Mouse (Mus musculus) heart, postnatal 0 days (tissue): ENCODE data around the gene Brpf1. TPM values are rescaled to one million over a fixed set of nuclear protein-coding genes. Genes with fewer than 3 reads are reported as not detected.

Source experiments
- ATAC-seq: fragments of 200-750 bp; cut with Nextera tagmentation; 2 replicates; pipeline ENCODE4 v1.8.0; 2017; ENCODE audit warnings: low read depth, moderate number of reproducible peaks, moderate library complexity; ENCODE audit not compliant: insufficient read depth
- DNase-seq: peaks from one replicate; pipeline ENCODE4 v3.0.0-alpha.2; 2016; ENCODE audit warnings: low spot score
- H3K27ac ChIP-seq: fragments of 300-500 bp; sonication (generic); 2 replicates; pipeline ENCODE4 v1.5.1; 2014; ENCODE audit warnings: low read depth, mild to moderate bottlenecking
- H3K27me3 ChIP-seq: fragments of 300-500 bp; sonication (generic); 2 replicates; pipeline ENCODE4 v1.6.1; 2014; ENCODE audit warnings: low read length, mixed read lengths; ENCODE audit not compliant: control insufficient read depth, insufficient read depth
- H3K36me3 ChIP-seq: fragments of 300-500 bp; sonication (generic); replicated peaks from 2 replicates; pipeline ENCODE4 v1.6.1; 2014; ENCODE audit warnings: low read length, mixed read lengths; ENCODE audit not compliant: control insufficient read depth, insufficient read depth
- H3K4me1 ChIP-seq: fragments of 300-500 bp; sonication (generic); 2 replicates; pipeline ENCODE4 v1.6.1; 2014; ENCODE audit warnings: antibody characterized with exemption; ENCODE audit not compliant: control insufficient read depth, insufficient read depth
- H3K4me2 ChIP-seq: fragments of 300-500 bp; sonication (generic); 2 replicates; pipeline ENCODE4 v1.6.1; 2014; ENCODE audit warnings: low read depth, mild to moderate bottlenecking, low read length, moderate library complexity
- H3K4me3 ChIP-seq: fragments of 300-500 bp; sonication (generic); 2 replicates; pipeline ENCODE4 v1.5.1; 2014; ENCODE audit warnings: low read depth, low read length
- H3K9ac ChIP-seq: fragments of 300-500 bp; sonication (generic); replicated peaks from 2 replicates; pipeline ENCODE4 v1.6.1; 2014; ENCODE audit warnings: low read depth, low read length, mixed read lengths
- H3K9me3 ChIP-seq: fragments of 300-500 bp; sonication (generic); replicated peaks from 2 replicates; pipeline ENCODE4 v1.6.1; 2016; ENCODE audit warnings: low read length; ENCODE audit not compliant: control insufficient read depth
- CTCF ChIP-seq: IDR thresholded peaks from 2 replicates; pipeline ENCODE4 v1.5.1; 2016; ENCODE audit warnings: antibody characterized with exemption, control low read depth, low read depth
- EP300 ChIP-seq: IDR thresholded peaks from 2 replicates; pipeline ENCODE4 v1.6.1; 2016; ENCODE audit warnings: antibody characterized with exemption, low read depth
- WGBS: fragments of 180-500 bp; shearing (Covaris S2); extraction: QIAGEN DNeasy Blood & Tissue Kit; methylation state at CpG from one replicate; pipeline ENCODE4 v1.1.7; 2014; 5-methylcytosine and 5-hydroxymethylcytosine counted together
- polyA plus RNA-seq: library from polyadenylated mRNA; unstranded; fragments of >200 nt; fragmentation: Nextera tagmentation; extraction: Ambion mirVana; gene quantifications from 2 replicates; pipeline ENCODE4 v1.2.1, GENCODE M21; 2015
- total RNA-seq: library from RNA; depleted of rRNA; stranded (reverse); fragments of >200 nt; gene quantifications from 2 replicates; pipeline ENCODE4 v1.2.3, GENCODE M21; 2014; ENCODE audit warnings: low replicate concordance

Brpf1 gene
- total and polyA plus RNA-seq, 2 experiments from 2014 or later: 6.4 to 15.2 TPM

DNA sequence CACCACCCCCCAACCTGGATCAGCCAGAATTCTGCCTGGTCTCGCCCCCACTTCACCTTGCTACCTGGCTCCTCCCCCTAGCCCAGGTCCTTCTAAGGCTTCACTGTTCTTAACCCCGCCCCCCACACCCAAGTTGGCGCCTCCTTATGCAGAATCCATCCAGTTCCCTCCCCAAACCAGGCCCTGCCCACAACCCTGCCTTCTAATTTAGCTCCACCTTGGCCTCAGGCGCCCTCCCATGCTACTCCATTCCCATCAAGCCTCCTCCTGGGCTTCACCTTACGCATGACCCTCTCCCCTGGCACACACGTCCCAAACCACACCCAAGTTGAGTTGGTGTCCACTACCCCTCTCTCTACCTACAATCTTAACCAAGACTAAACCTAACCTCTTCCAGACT is 23.4 kb upstream of the Brpf1 start:
- DNase-seq (no peak), ATAC-seq (no peak)
- no peak overlapping the region for H3K4me3 ChIP-seq
- H3K4me1 ChIP-seq: no peaks in the 10 kb centered on the region
- peaks cover 36% of the 10 kb centered on the region for H3K27me3 ChIP-seq
- TF ChIP-seq CTCF (no peak), EP300 (no peak)
- H3K36me3 ChIP-seq: no peaks in the 10 kb centered on the region; the same call in 1 of the 2 replicates
- no peak overlapping the region for H3K9ac ChIP-seq
- 9% methylated on average over 6 of the region's 6 CpGs for WGBS
- H3K9me3 ChIP-seq: no peaks in the 10 kb centered on the region
- H3K27ac ChIP-seq: no peak overlapping the region
- no peak overlapping the region for H3K4me2 ChIP-seq

DNA sequence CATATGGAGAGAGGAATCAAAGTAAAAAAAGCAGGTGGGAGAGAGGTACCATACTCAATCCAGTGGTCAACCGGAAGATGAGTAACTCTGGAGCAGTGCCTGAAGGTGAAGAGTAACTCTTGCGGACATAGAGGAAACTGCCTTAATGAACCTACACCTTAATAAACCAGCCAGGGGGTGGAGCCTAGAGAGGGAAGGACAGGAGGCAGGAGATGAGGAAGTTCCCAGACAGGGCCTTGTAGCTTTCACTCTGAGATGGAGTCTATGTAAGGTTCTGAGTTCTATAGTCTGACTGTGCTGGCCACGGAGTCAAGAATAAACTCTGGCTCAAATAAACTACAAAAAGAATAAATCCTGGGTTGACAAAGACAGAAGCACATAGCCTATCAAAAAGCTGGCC is 22.0 kb upstream of the Brpf1 start:
- H3K4me3 ChIP-seq: no peak overlapping the region
- no peaks in the 10 kb centered on the region for H3K4me1 ChIP-seq
- H3K36me3 ChIP-seq: no peaks in the 10 kb centered on the region
- H3K9me3 ChIP-seq: no peaks in the 10 kb centered on the region
- TF ChIP-seq CTCF (no peak), EP300 (no peak)
- no peak for DNase-seq
- peaks cover 36% of the 10 kb centered on the region for H3K27me3 ChIP-seq
- no peak overlapping the region for H3K27ac ChIP-seq
- H3K4me2 ChIP-seq: no peak overlapping the region
- ATAC-seq: no peak
- WGBS: 59% methylated on average over 3 of the region's 3 CpGs
- no peak overlapping the region for H3K9ac ChIP-seq

GRCm38 (mm10) chr6:113286316-113286715 is 20.6 kb upstream of the Brpf1 start:
- Histone ChIP-seq H3K27ac (no peak overlapping the region), H3K4me3 (no peak overlapping the region), H3K4me1 (no peaks in the 10 kb centered on the region), H3K9ac (no peak overlapping the region), H3K9me3 (no peaks in the 10 kb centered on the region), H3K36me3 (no peaks in the 10 kb centered on the region), H3K27me3 (peaks cover 36% of the 10 kb centered on the region), H3K4me2 (no peak overlapping the region)
- DNase-seq (no peak), ATAC-seq (no peak)
- 63% methylated on average over 1 of the region's 1 CpGs for WGBS
- no peak for TF ChIP-seq EP300
- no peak for TF ChIP-seq CTCF

DNA sequence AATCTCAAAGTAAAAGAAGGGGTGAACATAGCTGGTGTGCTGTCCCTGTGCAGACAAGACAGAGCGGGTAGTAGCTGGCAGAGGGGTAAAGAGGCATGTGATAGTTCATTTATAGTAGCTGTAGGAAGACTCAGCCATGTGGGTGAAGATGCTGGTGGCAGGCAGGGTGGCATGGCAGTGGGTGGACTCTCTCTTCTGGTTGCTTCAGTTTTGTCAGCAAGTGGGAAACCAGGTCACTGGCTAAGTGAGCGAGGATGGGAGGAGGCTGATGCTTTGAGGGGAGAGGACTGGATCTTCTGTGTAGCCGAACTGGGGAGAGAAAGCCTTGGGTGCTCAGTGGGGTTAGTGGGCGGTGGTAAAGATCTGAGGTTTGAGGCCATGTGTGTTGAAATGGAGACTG is 19.7 kb upstream of the Brpf1 start:
- 44% methylated on average over 4 of the region's 4 CpGs for WGBS
- ATAC-seq: no peak
- no peak overlapping the region for H3K9ac ChIP-seq

GRCm38 (mm10) chr6:113289346-113289745 is 17.6 kb upstream of the Brpf1 start:
- H3K36me3 ChIP-seq: no peaks in the 10 kb centered on the region
- peaks cover 9% of the 10 kb centered on the region for H3K27me3 ChIP-seq
- no peaks in the 10 kb centered on the region for H3K9me3 ChIP-seq
- no peak overlapping the region for H3K9ac ChIP-seq
- ATAC-seq (no peak), DNase-seq (no peak)
- H3K27ac ChIP-seq: no peak overlapping the region
- TF ChIP-seq EP300 (no peak), CTCF (no peak)
- no peak overlapping the region for H3K4me2 ChIP-seq
- 82% methylated on average over 15 of the region's 15 CpGs for WGBS
- H3K4me1 ChIP-seq: no peaks in the 10 kb centered on the region
- no peak overlapping the region for H3K4me3 ChIP-seq

More for the DNA sequence above, 19.7 kb upstream of the Brpf1 start:
- Histone ChIP-seq H3K4me3 (no peak overlapping the region), H3K36me3 (no peaks in the 10 kb centered on the region), H3K27ac (no peak overlapping the region), H3K27me3 (peaks cover 30% of the 10 kb centered on the region), H3K4me2 (no peak overlapping the region), H3K4me1 (no peaks in the 10 kb centered on the region), H3K9me3 (no peaks in the 10 kb centered on the region)
- DNase-seq: no peak
- TF ChIP-seq EP300: no peak
- TF ChIP-seq CTCF: no peak

GRCm38 (mm10) chr6:113290346-113290745 is 16.6 kb upstream of the Brpf1 start:
- Histone ChIP-seq H3K4me2 (no peak overlapping the region), H3K27ac (no peak overlapping the region), H3K4me1 (no peaks in the 10 kb centered on the region), H3K36me3 (no peaks in the 10 kb centered on the region), H3K9me3 (no peaks in the 10 kb centered on the region), H3K27me3 (no peaks in the 10 kb centered on the region), H3K9ac (no peak overlapping the region), H3K4me3 (no peak overlapping the region)
- WGBS: 58% methylated on average over 6 of the region's 6 CpGs
- DNase-seq (no peak), ATAC-seq (no peak)
- TF ChIP-seq EP300: no peak
- no peak for TF ChIP-seq CTCF
